ENCODE assay signal across 7 mouse cellular contexts in genomic region chr3:145575743-145576481, GRCm38 (mm10). TPM values are rescaled to one million over a fixed set of nuclear protein-coding genes. Genes with fewer than 3 reads are reported as not detected.
DNase-seq lines count a peak whose midpoint lies in the region; ATAC-seq lines count a peak whose summit lies in the region.

Znhit6 (plus strand) TSS chr3:145576205.

- peak; percentile 89 for DNase-seq in adrenal gland, postnatal 25 days
- peak; percentile 99 for DNase-seq in heart, adult 11 months
- DNase-seq in kidney, adult 18-20 months: peak; percentile 94
- DNase-seq in limb, embryonic 11.5 days (ENCODE audit: low spot score): peak; percentile 96
- peak; percentile 98 for DNase-seq in midbrain, embryonic 14.5 days
- DNase-seq in spleen, adult 18-20 months: peak; percentile 80 to 88

- ATAC-seq in embryonic facial prominence, embryonic 12.5 days (ENCODE audit: insufficient number of reproducible peaks, insufficient read depth, low FRiP score, low TSS enrichment): peak; percentile 80
- ATAC-seq in limb, embryonic 11.5 days (ENCODE audit: insufficient number of reproducible peaks, low FRiP score, low TSS enrichment, low read depth): peak; percentile 91
- peak; percentile 91 for ATAC-seq in midbrain, embryonic 14.5 days (ENCODE audit: low FRiP score, low TSS enrichment)

- peak within 1 kb of the TSS; percentile 74 for H3K4me3 ChIP-seq in embryonic facial prominence, embryonic 12.5 days
- H3K4me3 ChIP-seq in limb, embryonic 11.5 days (ENCODE audit: low read depth, low read length): peak within 1 kb of the TSS; percentile 80
- peak within 1 kb of the TSS; percentile 75 for H3K4me3 ChIP-seq in midbrain, embryonic 14.5 days (replicated peaks; ENCODE audit: low read depth, low read length)

- H3K36me3 ChIP-seq in embryonic facial prominence, embryonic 12.5 days: peaks cover 22% of the 10 kb centered on the region
- H3K36me3 ChIP-seq in limb, embryonic 11.5 days (ENCODE audit: control insufficient read depth, insufficient read depth, low read length): peaks cover 5% of the 10 kb centered on the region; the same call in 1 of the 2 replicates
- peaks cover 24% of the 10 kb centered on the region for H3K36me3 ChIP-seq in midbrain, embryonic 14.5 days (ENCODE audit: control insufficient read depth, insufficient read depth, low read length)

- peaks cover 10% of the 10 kb centered on the region for H3K4me1 ChIP-seq in embryonic facial prominence, embryonic 12.5 days
- peaks cover 8% of the 10 kb centered on the region; the same call in 1 of the 2 replicates for H3K4me1 ChIP-seq in limb, embryonic 11.5 days (ENCODE audit: control insufficient read depth, insufficient read depth, low read length)
- H3K4me1 ChIP-seq in midbrain, embryonic 14.5 days (ENCODE audit: control insufficient read depth, insufficient read depth, low read length): peaks cover 12% of the 10 kb centered on the region

- peak within 1 kb of the TSS; percentile 57; the same call in 1 of the 2 replicates for H3K27ac ChIP-seq in embryonic facial prominence, embryonic 12.5 days
- H3K27ac ChIP-seq in limb, embryonic 11.5 days (replicated peaks; ENCODE audit: low read depth, low read length): no peak within 1 kb of the TSS
- peak within 1 kb of the TSS; percentile 53; the same call in 1 of the 2 replicates for H3K27ac ChIP-seq in midbrain, embryonic 14.5 days (replicated peaks; ENCODE audit: low read depth, low read length)

- H3K4me2 ChIP-seq in embryonic facial prominence, embryonic 12.5 days (replicated peaks): peak within 1 kb of the TSS; percentile 89
- H3K4me2 ChIP-seq in limb, embryonic 11.5 days (ENCODE audit: low read depth, severe bottlenecking): peak within 1 kb of the TSS; percentile 88
- H3K4me2 ChIP-seq in midbrain, embryonic 14.5 days (ENCODE audit: low read length): peak within 1 kb of the TSS; percentile 92

- H3K9ac ChIP-seq in embryonic facial prominence, embryonic 12.5 days: peak within 1 kb of the TSS; percentile 73
- peak within 1 kb of the TSS; percentile 64 for H3K9ac ChIP-seq in limb, embryonic 11.5 days (ENCODE audit: low read length)
- H3K9ac ChIP-seq in midbrain, embryonic 14.5 days (replicated peaks; ENCODE audit: low read length): peak within 1 kb of the TSS; percentile 71

- no peaks in the 10 kb centered on the region for H3K9me3 ChIP-seq in embryonic facial prominence, embryonic 12.5 days
- H3K9me3 ChIP-seq in limb, embryonic 11.5 days (ENCODE audit: control insufficient read depth, low read length): no peaks in the 10 kb centered on the region
- no peaks in the 10 kb centered on the region for H3K9me3 ChIP-seq in midbrain, embryonic 14.5 days (ENCODE audit: control insufficient read depth, low read length)

- no peaks in the 10 kb centered on the region for H3K27me3 ChIP-seq in embryonic facial prominence, embryonic 12.5 days
- no peaks in the 10 kb centered on the region for H3K27me3 ChIP-seq in limb, embryonic 11.5 days (ENCODE audit: control insufficient read depth, insufficient read depth, low read length)
- no peaks in the 10 kb centered on the region for H3K27me3 ChIP-seq in midbrain, embryonic 14.5 days (ENCODE audit: control insufficient read depth, insufficient read depth, low read length)

- 6% methylated on average over 37 of the region's 37 CpGs for WGBS in embryonic facial prominence, embryonic 12.5 days
- WGBS in limb, embryonic 11.5 days: 5% methylated on average over 37 of the region's 37 CpGs
- 6% methylated on average over 37 of the region's 37 CpGs for WGBS in midbrain, embryonic 14.5 days

RNA-seq across cellular contexts. Expression of gene Znhit6, which starts in this region (rescaled TPM):
- total RNA-seq in adrenal gland, postnatal 25 days (2021): 18.7 and 27.2 TPM in 2 replicates
- 48.1 and 53.1 TPM in 2 replicates for polyA plus RNA-seq in embryonic facial prominence, embryonic 12.5 days (2016; fragmentation: Nextera tagmentation; extraction: Ambion mirVana)
- polyA plus RNA-seq in limb, embryonic 11.5 days (2014; fragmentation: Nextera tagmentation; extraction: Ambion mirVana): 38.3 and 45.3 TPM in 2 replicates
- polyA plus RNA-seq in midbrain, embryonic 14.5 days (2014; fragmentation: Nextera tagmentation; extraction: Ambion mirVana): 27.5 and 32.9 TPM in 2 replicates
